Mouse (Mus musculus) myocyte (in vitro differentiated cells): ENCODE results near the gene Iqsec1.

Source experiments
- CEBPB ChIP-seq: IDR thresholded peaks from 2 replicates; pipeline ENCODE4 v1.6.1; 2011; ENCODE audit warnings: mild to moderate bottlenecking, moderate library complexity; ENCODE audit not compliant: poor library complexity, insufficient read depth, severe bottlenecking
- E2F4 ChIP-seq: IDR thresholded peaks from one replicate; pipeline ENCODE4 v1.6.1; 2011; ENCODE audit warnings: mild to moderate bottlenecking, control low read depth, moderate library complexity; ENCODE audit not compliant: insufficient read depth
- MAX ChIP-seq: IDR thresholded peaks from one replicate; pipeline ENCODE4 v1.6.1; 2011; ENCODE audit warnings: low read depth, mild to moderate bottlenecking, control low read depth
- MYOD1 ChIP-seq, 3 experiments: IDR thresholded peaks; one replicate each; pipeline ENCODE4 v1.6.1; 2011; ENCODE audit warnings: control low read depth in 2 of 3, low read depth in 2 of 3, mild to moderate bottlenecking in 2 of 3, moderate library complexity in 1 of 3; ENCODE audit not compliant: insufficient read length in 2 of 3, control insufficient read depth in 1 of 3
- POLR2A ChIP-seq: IDR thresholded peaks from one replicate; pipeline ENCODE4 v1.6.1; 2011; ENCODE audit warnings: low read depth, mild to moderate bottlenecking, control low read depth, moderate library complexity; ENCODE audit not compliant: insufficient read length
- POLR2AphosphoS2 ChIP-seq: IDR thresholded peaks from one replicate; pipeline ENCODE4 v1.6.1; 2011; ENCODE audit warnings: low read depth, control low read depth; ENCODE audit not compliant: insufficient read length
- SRF ChIP-seq: IDR thresholded peaks from one replicate; pipeline ENCODE4 v1.6.1; 2011; ENCODE audit warnings: low read depth; ENCODE audit not compliant: control insufficient read depth, insufficient read length
- TCF12 ChIP-seq: IDR thresholded peaks from one replicate; pipeline ENCODE4 v1.6.1; 2011; ENCODE audit warnings: mild to moderate bottlenecking, control low read depth; ENCODE audit not compliant: poor library complexity, insufficient read depth, severe bottlenecking
- USF1 ChIP-seq: IDR thresholded peaks from one replicate; pipeline ENCODE4 v1.6.1; 2011; ENCODE audit warnings: low read depth, mild to moderate bottlenecking, control low read depth, moderate library complexity

DNA sequence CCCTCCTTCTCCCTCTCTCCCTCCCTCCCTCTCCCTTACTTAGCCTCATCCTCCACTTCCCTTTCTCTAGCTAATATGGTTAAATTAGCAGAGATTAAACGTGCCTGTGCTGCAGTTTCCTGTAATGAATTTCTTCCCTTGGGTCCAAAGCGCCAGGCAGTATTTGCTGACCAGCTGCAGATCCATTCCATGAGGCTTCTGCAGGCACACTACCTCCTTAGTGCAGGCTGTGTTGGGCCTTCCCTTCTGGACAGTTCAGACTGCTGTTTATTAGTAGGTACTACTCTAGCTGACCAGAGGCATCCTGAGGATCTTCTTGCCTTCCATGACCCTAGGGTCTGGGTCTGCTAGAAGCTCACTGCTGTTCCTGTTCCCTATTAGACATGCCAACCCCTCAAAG, 72.9 kb downstream of the Iqsec1 start:
- no peak for TF ChIP-seq E2F4
- TF ChIP-seq POLR2A, result no peak
- no peak for TF ChIP-seq TCF12
- TF ChIP-seq USF1, result no peak
- no peak for TF ChIP-seq MYOD1 (IDR thresholded peaks at IDR 0.05; ENCODE audit: control insufficient read depth in 1 of 3, insufficient read length in 2 of 3, low read depth in 2 of 3)
- TF ChIP-seq CEBPB, result no peak
- no peak for TF ChIP-seq POLR2AphosphoS2
- no peak for TF ChIP-seq MAX
- TF ChIP-seq SRF, result no peak
